Mouse (Mus musculus) myocyte (in vitro differentiated cells): ENCODE measurements around the gene Hdac1.

Experiments used
- CEBPB ChIP-seq: IDR thresholded peaks from 2 replicates; pipeline ENCODE4 v1.6.1; 2011; ENCODE audit warnings: mild to moderate bottlenecking, moderate library complexity; ENCODE audit not compliant: poor library complexity, insufficient read depth, severe bottlenecking
- E2F4 ChIP-seq: IDR thresholded peaks from one replicate; pipeline ENCODE4 v1.6.1; 2011; ENCODE audit warnings: mild to moderate bottlenecking, control low read depth, moderate library complexity; ENCODE audit not compliant: insufficient read depth
- MAX ChIP-seq: IDR thresholded peaks from one replicate; pipeline ENCODE4 v1.6.1; 2011; ENCODE audit warnings: low read depth, mild to moderate bottlenecking, control low read depth
- POLR2A ChIP-seq: IDR thresholded peaks from one replicate; pipeline ENCODE4 v1.6.1; 2011; ENCODE audit warnings: low read depth, mild to moderate bottlenecking, control low read depth, moderate library complexity; ENCODE audit not compliant: insufficient read length
- POLR2AphosphoS2 ChIP-seq: IDR thresholded peaks from one replicate; pipeline ENCODE4 v1.6.1; 2011; ENCODE audit warnings: low read depth, control low read depth; ENCODE audit not compliant: insufficient read length
- SRF ChIP-seq: IDR thresholded peaks from one replicate; pipeline ENCODE4 v1.6.1; 2011; ENCODE audit warnings: low read depth; ENCODE audit not compliant: control insufficient read depth, insufficient read length
- TCF12 ChIP-seq: IDR thresholded peaks from one replicate; pipeline ENCODE4 v1.6.1; 2011; ENCODE audit warnings: mild to moderate bottlenecking, control low read depth; ENCODE audit not compliant: poor library complexity, insufficient read depth, severe bottlenecking

GRCm38 (mm10) chr4:129577688-129578087 lies 35.2 kb upstream of the Hdac1 start:
- TF ChIP-seq TCF12: no peak
- TF ChIP-seq POLR2A: no peak
- no peak for TF ChIP-seq E2F4
- no peak for TF ChIP-seq SRF
- TF ChIP-seq CEBPB: no peak
- no peak for TF ChIP-seq POLR2AphosphoS2
- TF ChIP-seq MAX: no peak
